Mouse (Mus musculus) bone marrow macrophage, adult 2 months (primary cell): ENCODE results near the gene Hist1h2bj.

Source experiments
- CTCF ChIP-seq: IDR thresholded peaks from 2 replicates; pipeline ENCODE4 v1.5.1; 2012; ENCODE audit warnings: low read depth, mild to moderate bottlenecking, low read length, moderate library complexity
- POLR2A ChIP-seq: IDR thresholded peaks from 2 replicates; pipeline ENCODE4 v1.6.1; 2012; ENCODE audit warnings: mild to moderate bottlenecking, low read depth, low read length, borderline replicate concordance

GRCm38 (mm10) chr13:22005605-22006333 lies 37.2 kb upstream of the Hist1h2bj start:
- no peak for TF ChIP-seq CTCF
- no peak for TF ChIP-seq POLR2A
